Mouse (Mus musculus) 416B (cell line): Measurements from ENCODE around the gene Slit1.

Experiments
- DNase-seq: peaks from one replicate; pipeline ENCODE4 v3.0.0; 2011; ENCODE audit warnings: low read depth

The Slit1 gene

GRCm38 (mm10) chr19:41743396-41743795 is at the start of gene Slit1:
Slit1 (minus strand) TSS chr19:41743665.
- no peak for DNase-seq

- no peak for DNase-seq
Measured at GRCm38 (mm10) chr19:41792934-41793486, 49.5 kb upstream of the Slit1 start.

GRCm38 (mm10) chr19:41791384-41791783 is 47.9 kb upstream of the Slit1 start:
- peak; percentile 45 for DNase-seq

- DNase-seq, result peak; percentile 19
Measured at GRCm38 (mm10) chr19:41789110-41789961, 45.9 kb upstream of the Slit1 start.

GRCm38 (mm10) chr19:41786896-41787295 is 43.4 kb upstream of the Slit1 start:
- DNase-seq, result no peak

- no peak for DNase-seq
Measured at GRCm38 (mm10) chr19:41777514-41777913, 34.0 kb upstream of the Slit1 start.

GRCm38 (mm10) chr19:41768711-41769110 is 25.2 kb upstream of the Slit1 start:
- no peak for DNase-seq

GRCm38 (mm10) chr19:41766628-41767027 is 23.2 kb upstream of the Slit1 start:
- DNase-seq, result no peak

- peak; percentile 88 for DNase-seq
Measured at GRCm38 (mm10) chr19:41763870-41764660, 20.6 kb upstream of the Slit1 start.

- DNase-seq, result peak; percentile 43
Measured at GRCm38 (mm10) chr19:41761529-41761928, 18.1 kb upstream of the Slit1 start.

- peak; percentile 50 for DNase-seq
Measured at GRCm38 (mm10) chr19:41759765-41760164, 16.3 kb upstream of the Slit1 start.

- no peak for DNase-seq
Measured at GRCm38 (mm10) chr19:41759270-41759669, 15.8 kb upstream of the Slit1 start.

GRCm38 (mm10) chr19:41754760-41755159 is 11.3 kb upstream of the Slit1 start:
- DNase-seq, result no peak

- no peak for DNase-seq
Measured at GRCm38 (mm10) chr19:41751906-41752305, 8.4 kb upstream of the Slit1 start.

GRCm38 (mm10) chr19:41747436-41747835 is 4.0 kb upstream of the Slit1 start:
- peak; percentile 11 for DNase-seq

GRCm38 (mm10) chr19:41745941-41746557 is 2.6 kb upstream of the Slit1 start:
- no peak for DNase-seq

GRCm38 (mm10) chr19:41738896-41739295 is 4.6 kb downstream of the Slit1 start:
- DNase-seq, result no peak

GRCm38 (mm10) chr19:41738429-41738805 is 5.0 kb downstream of the Slit1 start:
- DNase-seq, result no peak

GRCm38 (mm10) chr19:41737657-41738428 is 5.6 kb downstream of the Slit1 start:
- no peak for DNase-seq

GRCm38 (mm10) chr19:41734685-41735084 is 8.8 kb downstream of the Slit1 start:
- DNase-seq, result no peak

- no peak for DNase-seq
Measured at GRCm38 (mm10) chr19:41725491-41725890, 18.0 kb downstream of the Slit1 start.
